Mouse (Mus musculus): ENCODE results near the gene Pofut2.

Pofut2 gene

GRCm38 (mm10) chr10:77231861-77232755, 26.9 kb upstream of the Pofut2 start:
- no peak for DNase-seq

- DNase-seq, result no peak
Measured at GRCm38 (mm10) chr10:77233230-77233629, 25.8 kb upstream of the Pofut2 start.

- DNase-seq, result peak in 1 of 2 experiments; percentile 57
Measured at GRCm38 (mm10) chr10:77234991-77235616, 23.9 kb upstream of the Pofut2 start.

- no peak for DNase-seq
Measured at GRCm38 (mm10) chr10:77237795-77238580, 21.0 kb upstream of the Pofut2 start.

- peak; percentile 48 to 68 for DNase-seq
Measured at GRCm38 (mm10) chr10:77240764-77241163, 18.3 kb upstream of the Pofut2 start.

- DNase-seq, result no peak
Measured at GRCm38 (mm10) chr10:77242396-77242795, 16.6 kb upstream of the Pofut2 start.

- DNase-seq, result no peak
Measured at GRCm38 (mm10) chr10:77242871-77243270, 16.1 kb upstream of the Pofut2 start.

GRCm38 (mm10) chr10:77243572-77244161, 15.4 kb upstream of the Pofut2 start:
- DNase-seq, result no peak

- DNase-seq, result no peak
Measured at GRCm38 (mm10) chr10:77244777-77245176, 14.2 kb upstream of the Pofut2 start.

- DNase-seq, result no peak
Measured at GRCm38 (mm10) chr10:77247048-77247447, 12.0 kb upstream of the Pofut2 start.

- DNase-seq, result no peak
Measured at GRCm38 (mm10) chr10:77247707-77248106, 11.3 kb upstream of the Pofut2 start.

- DNase-seq, result peak; percentile 66 to 77
Measured at GRCm38 (mm10) chr10:77251223-77251783, 7.7 kb upstream of the Pofut2 start.

GRCm38 (mm10) chr10:77251784-77252539, 7.1 kb upstream of the Pofut2 start:
- DNase-seq, result peak; percentile 56 to 71

GRCm38 (mm10) chr10:77252790-77253189, 6.2 kb upstream of the Pofut2 start:
- DNase-seq, result peak; percentile 88 to 89

GRCm38 (mm10) chr10:77255231-77255630, 3.8 kb upstream of the Pofut2 start:
- no peak for DNase-seq

GRCm38 (mm10) chr10:77255676-77256075, 3.3 kb upstream of the Pofut2 start:
- DNase-seq, result no peak

- no peak for DNase-seq
Measured at GRCm38 (mm10) chr10:77258041-77258590, 902 bp upstream of the Pofut2 start.

GRCm38 (mm10) chr10:77260166-77260875, 1.3 kb downstream of the Pofut2 start:
- DNase-seq, result no peak

GRCm38 (mm10) chr10:77266281-77266680, 7.3 kb downstream of the Pofut2 start:
- DNase-seq, result peak; percentile 19 to 49

GRCm38 (mm10) chr10:77267027-77267426, 8.0 kb downstream of the Pofut2 start:
- DNase-seq, result no peak

GRCm38 (mm10) chr10:77269129-77269528, 10.1 kb downstream of the Pofut2 start:
- DNase-seq, result no peak

Measured in kidney, postnatal 4 days (tissue).